Mouse (Mus musculus) kidney, embryonic 15.5 days (tissue): ENCODE measurements around the gene Cox16. TPM values are rescaled to one million over a fixed set of nuclear protein-coding genes. Genes with fewer than 3 reads are reported as not detected.
A peak's percentile ranks its signal among the peaks of the same experiment; 100 is the strongest.
"Not testable (repeated sequence)": the region's sequence is repeated elsewhere in the genome, so short reads cannot be mapped to it uniquely, and the experiment has no call there.

Source experiments
- ATAC-seq: fragments of 200-750 bp; cut with Nextera tagmentation; replicated peaks from 2 replicates; pipeline ENCODE4 v1.8.0; 2017; ENCODE audit warnings: moderate TSS enrichment; ENCODE audit not compliant: low FRiP score
- H3K27ac ChIP-seq: fragments of 300-500 bp; sonication (generic); 2 replicates; pipeline ENCODE4 v1.5.1; 2015; ENCODE audit warnings: mild to moderate bottlenecking, inconsistent platforms
- H3K27me3 ChIP-seq: fragments of 300-500 bp; sonication (generic); 2 replicates; pipeline ENCODE4 v1.6.1; 2015; ENCODE audit warnings: inconsistent platforms
- H3K36me3 ChIP-seq: fragments of 300-500 bp; sonication (generic); 2 replicates; pipeline ENCODE4 v1.6.1; 2015; ENCODE audit warnings: inconsistent platforms
- H3K4me1 ChIP-seq: fragments of 300-500 bp; sonication (generic); 2 replicates; pipeline ENCODE4 v1.6.1; 2015; ENCODE audit warnings: inconsistent platforms
- H3K4me2 ChIP-seq: fragments of 300-500 bp; sonication (generic); 2 replicates; pipeline ENCODE4 v1.6.1; 2015; ENCODE audit warnings: moderate library complexity, mild to moderate bottlenecking, inconsistent platforms
- H3K4me3 ChIP-seq: fragments of 300-500 bp; sonication (generic); replicated peaks from 2 replicates; pipeline ENCODE4 v1.5.1; 2015; ENCODE audit warnings: mild to moderate bottlenecking, inconsistent platforms
- H3K9ac ChIP-seq: fragments of 300-500 bp; sonication (generic); 2 replicates; pipeline ENCODE4 v1.6.1; 2015; ENCODE audit warnings: mild to moderate bottlenecking, inconsistent platforms
- H3K9me3 ChIP-seq: fragments of 300-500 bp; sonication (generic); replicated peaks from 2 replicates; pipeline ENCODE4 v1.6.1; 2016; ENCODE audit warnings: inconsistent platforms
- WGBS: fragments of 180-500 bp; shearing (Covaris S2); methylation state at CpG from one replicate; pipeline ENCODE4 v1.1.7; 2015; ENCODE audit warnings: mixed read lengths; 5-methylcytosine and 5-hydroxymethylcytosine counted together
- polyA plus RNA-seq: library from polyadenylated mRNA; unstranded; fragments of >200 nt; fragmentation: Nextera tagmentation; extraction: Ambion mirVana; gene quantifications from 2 replicates; pipeline ENCODE4 v1.2.1, GENCODE M21; 2015

Gene Cox16
- polyA plus RNA-seq, 1 experiment from 2014 or later = 129 TPM

- H3K36me3 ChIP-seq = peaks cover 25% of the 10 kb centered on the region
- H3K27ac ChIP-seq = no peak within 1 kb of the TSS
- peaks cover 25% of the 10 kb centered on the region for H3K9me3 ChIP-seq
- ATAC-seq = no peak
- H3K4me3 ChIP-seq = no peak within 1 kb of the TSS
- H3K4me2 ChIP-seq = no peak within 1 kb of the TSS
- H3K27me3 ChIP-seq = no peaks in the 10 kb centered on the region
- H3K4me1 ChIP-seq = no peaks in the 10 kb centered on the region
- WGBS = 86% methylated on average over 1 of the region's 1 CpGs
- H3K9ac ChIP-seq = no peak within 1 kb of the TSS
Observed at GRCm38 (mm10) chr12:81421846-81422245, 63.1 kb downstream of the Cox16 start, which contains the start of gene Adam4. Gene Adam4, minus strand, starts transcription at chr12:81421946.

GRCm38 (mm10) chr12:81413211-81413610 is 71.7 kb downstream of the Cox16 start:
- Histone ChIP-seq H3K36me3 (no peaks in the 10 kb centered on the region), H3K9me3 (no peaks in the 10 kb centered on the region), H3K27me3 (no peaks in the 10 kb centered on the region), H3K27ac (no peak overlapping the region), H3K4me2 (no peak overlapping the region), H3K9ac (no peak overlapping the region), H3K4me3 (no peak overlapping the region), H3K4me1 (no peaks in the 10 kb centered on the region)
- 82% methylated on average over 3 of the region's 3 CpGs for WGBS
- no peak for ATAC-seq

- no peaks in the 10 kb centered on the region for H3K4me1 ChIP-seq
- WGBS = 92% methylated on average over 3 of the region's 3 CpGs
- H3K4me3 ChIP-seq = no peak overlapping the region
- H3K9me3 ChIP-seq = no peaks in the 10 kb centered on the region
- no peaks in the 10 kb centered on the region for H3K36me3 ChIP-seq
- H3K27ac ChIP-seq = no peak overlapping the region
- H3K9ac ChIP-seq = no peak overlapping the region
- H3K27me3 ChIP-seq = no peaks in the 10 kb centered on the region
- no peak for ATAC-seq
- no peak overlapping the region for H3K4me2 ChIP-seq
Observed at GRCm38 (mm10) chr12:81408966-81409365, 76.0 kb downstream of the Cox16 start.

- H3K4me3 ChIP-seq = no peak overlapping the region
- no peak overlapping the region for H3K9ac ChIP-seq
- H3K36me3 ChIP-seq = no peaks in the 10 kb centered on the region
- no peaks in the 10 kb centered on the region for H3K27me3 ChIP-seq
- WGBS = 14% methylated on average over 1 of the region's 1 CpGs
- no peak overlapping the region for H3K27ac ChIP-seq
- no peaks in the 10 kb centered on the region for H3K4me1 ChIP-seq
- H3K4me2 ChIP-seq = no peak overlapping the region
- H3K9me3 ChIP-seq = no peaks in the 10 kb centered on the region
- ATAC-seq = 0 out of 2 replicates have a peak, but pooled peaks have one; percentile 67
Observed at GRCm38 (mm10) chr12:81402187-81402586, 82.7 kb downstream of the Cox16 start.

- H3K9me3 ChIP-seq, H3K9ac ChIP-seq, H3K27ac ChIP-seq, H3K4me3 ChIP-seq, H3K27me3 ChIP-seq, H3K4me2 ChIP-seq, H3K4me1 ChIP-seq, H3K36me3 ChIP-seq, ATAC-seq: not testable (repeated sequence)
- WGBS = 82% methylated on average over 1 of the region's 1 CpGs
Observed at GRCm38 (mm10) chr12:81379364-81379763, 105.6 kb downstream of the Cox16 start, which contains the start of gene Gm4787. Gene Gm4787, minus strand, starts transcription at chr12:81379464.

- H3K27me3 ChIP-seq = peaks cover 54% of the 10 kb centered on the region
- H3K36me3 ChIP-seq = no peaks in the 10 kb centered on the region
- H3K9me3 ChIP-seq = no peaks in the 10 kb centered on the region
- H3K27ac ChIP-seq = no peak overlapping the region
- H3K4me1 ChIP-seq = peaks cover 21% of the 10 kb centered on the region
- ATAC-seq = no peak
- H3K4me2 ChIP-seq = peak overlapping the region; percentile 99; the same call in 1 of the 2 replicates
- no peak overlapping the region for H3K4me3 ChIP-seq
- H3K9ac ChIP-seq = no peak overlapping the region
- 70% methylated on average over 5 of the region's 5 CpGs for WGBS
Observed at GRCm38 (mm10) chr12:81333841-81334240, 151.1 kb downstream of the Cox16 start.

- peaks cover 54% of the 10 kb centered on the region for H3K27me3 ChIP-seq
- peak within 1 kb of the TSS; percentile 51 for H3K9ac ChIP-seq
- H3K36me3 ChIP-seq = no peaks in the 10 kb centered on the region
- peak within 1 kb of the TSS; percentile 57 for H3K4me3 ChIP-seq
- peaks cover 21% of the 10 kb centered on the region for H3K4me1 ChIP-seq
- peak within 1 kb of the TSS; percentile 99 for H3K4me2 ChIP-seq
- ATAC-seq = peak; percentile 75
- no peak within 1 kb of the TSS for H3K27ac ChIP-seq
- H3K9me3 ChIP-seq = no peaks in the 10 kb centered on the region
- WGBS = under 1% methylated on average over 44 of the region's 47 CpGs
Observed at GRCm38 (mm10) chr12:81332875-81333421, 152.0 kb downstream of the Cox16 start, which contains the start of gene Slc8a3. Gene Slc8a3, minus strand, starts transcription at chr12:81333180.

- ATAC-seq = peak; percentile 43; the same call in 1 of the 2 replicates
- peak overlapping the region; percentile 99 for H3K4me2 ChIP-seq
- H3K36me3 ChIP-seq = no peaks in the 10 kb centered on the region
- no peaks in the 10 kb centered on the region for H3K9me3 ChIP-seq
- H3K4me1 ChIP-seq = peaks cover 21% of the 10 kb centered on the region
- H3K27ac ChIP-seq = no peak overlapping the region
- H3K4me3 ChIP-seq = peak overlapping the region; percentile 57
- H3K9ac ChIP-seq = peak overlapping the region; percentile 51
- H3K27me3 ChIP-seq = peaks cover 54% of the 10 kb centered on the region
- 2% methylated on average over 43 of the region's 54 CpGs for WGBS
Observed at GRCm38 (mm10) chr12:81331937-81332874, 152.7 kb downstream of the Cox16 start.

- peaks cover 21% of the 10 kb centered on the region for H3K4me1 ChIP-seq
- ATAC-seq = no peak
- peaks cover 51% of the 10 kb centered on the region for H3K27me3 ChIP-seq
- 52% methylated on average over 5 of the region's 5 CpGs for WGBS
- H3K27ac ChIP-seq = no peak overlapping the region
- no peaks in the 10 kb centered on the region for H3K36me3 ChIP-seq
- no peak overlapping the region for H3K9ac ChIP-seq
- no peak overlapping the region for H3K4me3 ChIP-seq
- H3K9me3 ChIP-seq = no peaks in the 10 kb centered on the region
- H3K4me2 ChIP-seq = no peak overlapping the region
Observed at GRCm38 (mm10) chr12:81331046-81331638, 153.8 kb downstream of the Cox16 start.

GRCm38 (mm10) chr12:81324991-81325390 is 159.9 kb downstream of the Cox16 start:
- 0 out of 2 replicates have a peak, but pooled peaks cover 3% of the 10 kb centered on the region for H3K27me3 ChIP-seq
- no peak for ATAC-seq
- no peak overlapping the region for H3K4me3 ChIP-seq
- 81% methylated on average over 3 of the region's 3 CpGs for WGBS
- no peak overlapping the region for H3K9ac ChIP-seq
- H3K4me1 ChIP-seq = no peaks in the 10 kb centered on the region
- no peak overlapping the region for H3K4me2 ChIP-seq
- H3K27ac ChIP-seq = no peak overlapping the region
- H3K36me3 ChIP-seq = no peaks in the 10 kb centered on the region
- no peaks in the 10 kb centered on the region for H3K9me3 ChIP-seq

GRCm38 (mm10) chr12:81324116-81324515 is 160.8 kb downstream of the Cox16 start:
- Histone ChIP-seq H3K4me1 (no peaks in the 10 kb centered on the region), H3K4me2 (no peak overlapping the region), H3K36me3 (no peaks in the 10 kb centered on the region), H3K4me3 (no peak overlapping the region), H3K27me3 (no peaks in the 10 kb centered on the region), H3K9ac (no peak overlapping the region), H3K9me3 (no peaks in the 10 kb centered on the region), H3K27ac (no peak overlapping the region)
- WGBS = 97% methylated on average over 3 of the region's 3 CpGs
- ATAC-seq = no peak

- no peaks in the 10 kb centered on the region for H3K9me3 ChIP-seq
- ATAC-seq = no peak
- WGBS = 80% methylated on average over 1 of the region's 1 CpGs
Observed at GRCm38 (mm10) chr12:81321021-81321420, 163.9 kb downstream of the Cox16 start.

More at GRCm38 (mm10) chr12:81321021-81321420, 163.9 kb downstream of the Cox16 start:
- H3K9ac ChIP-seq = no peak overlapping the region
- H3K4me1 ChIP-seq = no peaks in the 10 kb centered on the region
- H3K4me3 ChIP-seq = no peak overlapping the region
- H3K4me2 ChIP-seq = no peak overlapping the region
- H3K27ac ChIP-seq = no peak overlapping the region
- H3K27me3 ChIP-seq = no peaks in the 10 kb centered on the region
- no peaks in the 10 kb centered on the region for H3K36me3 ChIP-seq
